Mouse (Mus musculus) hindbrain, embryonic 14.5 days (tissue): ENCODE results near the gene Ubqln4. TPM values are rescaled to one million over a fixed set of nuclear protein-coding genes. Genes with fewer than 3 reads are reported as not detected.

ENCODE experiments used
- ATAC-seq: fragments of 200-750 bp; cut with Nextera tagmentation; 2 replicates; pipeline ENCODE4 v1.8.0; 2017; ENCODE audit warnings: moderate number of reproducible peaks, mild to moderate bottlenecking, moderate TSS enrichment, moderate library complexity; ENCODE audit not compliant: low FRiP score
- DNase-seq: peaks from one replicate; pipeline ENCODE4 v3.0.0-alpha.2; 2015; ENCODE audit warnings: low spot score
- H3K27ac ChIP-seq: fragments of 300-500 bp; sonication (generic); 2 replicates; pipeline ENCODE4 v1.5.1; 2014; ENCODE audit warnings: mild to moderate bottlenecking, moderate library complexity
- H3K27me3 ChIP-seq: fragments of 300-500 bp; sonication (generic); 2 replicates; pipeline ENCODE4 v1.6.1; 2014; ENCODE audit warnings: mild to moderate bottlenecking, low read length, mixed read lengths; ENCODE audit not compliant: control insufficient read depth, insufficient read depth
- H3K36me3 ChIP-seq: fragments of 300-500 bp; sonication (generic); replicated peaks from 2 replicates; pipeline ENCODE4 v1.6.1; 2014; ENCODE audit not compliant: control insufficient read depth, insufficient read depth
- H3K4me1 ChIP-seq: fragments of 300-500 bp; sonication (generic); replicated peaks from 2 replicates; pipeline ENCODE4 v1.6.1; 2014; ENCODE audit warnings: antibody characterized with exemption, low read length, mixed read lengths; ENCODE audit not compliant: control insufficient read depth, insufficient read depth
- H3K4me2 ChIP-seq: fragments of 300-500 bp; sonication (generic); replicated peaks from 2 replicates; pipeline ENCODE4 v1.6.1; 2014; ENCODE audit warnings: mild to moderate bottlenecking, moderate library complexity
- H3K4me3 ChIP-seq: fragments of 300-500 bp; sonication (generic); replicated peaks from 2 replicates; pipeline ENCODE4 v1.5.1; 2014; ENCODE audit warnings: mild to moderate bottlenecking, low read length
- H3K9ac ChIP-seq: fragments of 300-500 bp; sonication (generic); 2 replicates; pipeline ENCODE4 v1.6.1; 2014
- H3K9me3 ChIP-seq: fragments of 300-500 bp; sonication (generic); 2 replicates; pipeline ENCODE4 v1.6.1; 2016; ENCODE audit warnings: low read length; ENCODE audit not compliant: control insufficient read depth
- WGBS: fragments of 180-500 bp; shearing (Covaris S2); extraction: QIAGEN DNeasy Blood & Tissue Kit; methylation state at CpG from one replicate; pipeline ENCODE4 v1.1.7; 2014; 5-methylcytosine and 5-hydroxymethylcytosine counted together
- polyA plus RNA-seq: library from polyadenylated mRNA; unstranded; fragments of >200 nt; fragmentation: Nextera tagmentation; extraction: Ambion mirVana; gene quantifications from 2 replicates; pipeline ENCODE4 v1.2.1, GENCODE M21; 2014

Ubqln4 gene
- polyA plus RNA-seq, 1 experiment from 2014 or later, result 42.9 TPM

DNA sequence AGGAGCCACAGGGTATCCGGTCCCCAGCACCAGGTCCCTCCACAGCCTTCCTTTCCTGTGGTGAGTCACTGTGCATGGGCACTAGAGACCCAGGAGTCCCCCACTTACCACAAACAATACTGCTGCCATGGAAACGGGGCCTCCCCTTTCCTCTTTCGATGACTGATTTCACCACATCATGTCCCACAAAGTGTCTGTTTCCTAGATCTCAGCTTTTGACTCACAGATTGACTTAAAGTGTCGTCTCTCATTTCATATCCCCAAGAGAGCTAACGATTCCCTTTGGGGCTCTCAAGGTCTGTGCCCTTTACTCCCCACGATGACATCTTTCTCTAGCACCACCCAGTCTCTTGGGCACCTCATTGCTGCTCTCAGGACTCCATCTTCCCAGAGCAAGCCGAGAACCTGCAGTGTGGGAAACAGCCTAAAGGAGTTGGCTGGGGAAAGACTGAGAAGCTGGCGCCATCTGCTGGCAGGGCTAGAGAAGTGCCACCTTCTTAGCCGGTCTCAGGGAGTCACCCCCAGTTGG lies 31.7 kb upstream of the Ubqln4 start:
- Histone ChIP-seq H3K4me2 (no peak overlapping the region), H3K4me3 (no peak overlapping the region), H3K9me3 (no peaks in the 10 kb centered on the region), H3K27ac (no peak overlapping the region), H3K36me3 (peaks cover 13% of the 10 kb centered on the region; the same call in 1 of the 2 replicates), H3K4me1 (peaks cover under 1% of the 10 kb centered on the region; the same call in 1 of the 2 replicates), H3K9ac (no peak overlapping the region), H3K27me3 (no peaks in the 10 kb centered on the region)
- DNase-seq (peak; percentile 72), ATAC-seq (no peak)
- 36% methylated on average over 9 of the region's 9 CpGs for WGBS

DNA sequence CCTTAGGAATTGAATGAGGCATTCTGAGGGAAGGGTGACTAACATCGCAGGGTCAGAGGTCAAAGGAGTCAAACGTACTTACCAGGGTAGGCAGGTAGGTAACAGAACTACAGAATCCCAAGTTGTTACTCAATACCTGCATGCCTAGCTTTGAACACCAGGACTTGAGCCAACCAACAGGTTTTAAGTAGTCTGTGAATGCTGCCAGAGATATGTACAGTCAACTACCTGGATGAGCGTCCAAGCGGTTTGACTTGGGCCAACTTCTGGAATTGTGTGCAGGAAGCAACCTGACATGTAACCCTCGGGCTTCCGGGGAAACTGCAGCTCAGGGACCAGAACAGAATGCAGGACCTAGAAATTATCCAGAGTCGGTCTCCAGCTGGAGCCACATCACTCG lies 30.5 kb upstream of the Ubqln4 start:
- 91% methylated on average over 8 of the region's 8 CpGs for WGBS
- Histone ChIP-seq H3K4me3 (no peak overlapping the region), H3K27me3 (no peaks in the 10 kb centered on the region), H3K36me3 (peaks cover 13% of the 10 kb centered on the region; the same call in 1 of the 2 replicates), H3K27ac (no peak overlapping the region), H3K4me1 (peaks cover 12% of the 10 kb centered on the region), H3K9ac (no peak overlapping the region), H3K9me3 (no peaks in the 10 kb centered on the region), H3K4me2 (no peak overlapping the region)
- no peak for DNase-seq
- no peak for ATAC-seq

DNA sequence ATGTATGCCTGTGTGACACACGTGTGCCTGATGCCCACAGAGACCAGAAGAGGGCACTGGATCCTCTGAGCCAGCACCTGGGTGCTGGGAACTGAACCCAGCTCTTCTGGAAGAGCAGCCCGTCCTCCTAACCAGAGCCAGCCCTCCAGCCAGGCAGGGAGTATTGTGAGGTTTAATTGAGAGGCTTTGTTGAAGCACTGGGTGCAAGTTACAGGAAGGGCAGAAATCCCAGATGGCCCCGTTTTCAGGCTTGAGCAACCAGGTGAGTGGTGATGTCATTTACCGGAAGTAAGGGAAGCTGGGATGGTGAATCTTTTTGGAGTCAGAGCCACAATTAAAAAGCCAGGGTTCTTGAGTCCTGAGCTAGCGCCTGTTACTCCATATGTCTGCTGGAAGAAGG lies 28.5 kb upstream of the Ubqln4 start:
- Histone ChIP-seq H3K4me2 (no peak overlapping the region), H3K4me1 (peaks cover 32% of the 10 kb centered on the region), H3K36me3 (peaks cover 13% of the 10 kb centered on the region; the same call in 1 of the 2 replicates)

DNA sequence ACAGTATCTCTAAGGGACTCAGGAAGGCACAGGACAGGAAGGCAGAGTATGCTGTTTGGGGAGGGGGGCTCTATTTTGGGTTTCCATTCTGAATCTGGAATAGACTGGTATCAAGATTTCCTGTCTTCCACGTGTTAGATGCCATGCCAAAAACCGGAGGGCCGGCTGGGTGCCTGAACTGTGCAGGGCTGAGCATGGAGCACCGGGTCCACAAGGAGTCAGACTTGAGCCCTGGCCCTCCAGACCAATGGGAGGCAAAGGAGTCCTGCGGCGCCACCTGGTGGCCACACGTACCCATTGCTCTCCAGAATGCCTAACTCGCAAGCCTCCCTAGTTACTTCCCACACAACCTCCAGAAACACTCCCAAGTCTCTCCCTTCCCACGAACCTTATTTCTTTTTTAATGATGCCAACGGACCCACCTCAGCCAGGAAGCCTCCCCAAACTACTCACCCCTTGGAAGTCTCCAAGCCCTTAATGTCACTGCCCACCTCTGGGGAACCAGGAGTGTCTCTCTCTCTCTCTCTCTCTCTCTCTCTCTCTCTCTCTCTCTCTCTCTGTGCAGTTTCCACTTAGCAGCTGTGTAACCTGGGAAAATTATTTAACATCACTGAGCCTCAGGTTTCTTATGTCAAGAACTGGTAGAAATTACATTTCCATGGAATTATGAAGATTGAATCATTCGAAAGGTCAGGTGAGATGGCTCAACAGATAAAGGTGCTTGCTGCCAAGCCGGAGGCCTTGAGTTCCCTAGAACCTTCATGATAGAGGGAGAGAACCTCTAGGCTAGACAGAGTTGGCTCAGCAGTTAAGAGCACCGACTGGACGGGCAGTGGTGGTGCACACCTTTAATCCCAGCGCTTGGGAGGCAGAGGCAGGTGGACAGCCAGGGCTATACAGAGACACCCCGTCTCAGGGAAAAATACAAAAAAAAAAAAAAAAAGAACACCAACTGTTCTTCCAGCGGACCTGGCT lies 27.1 kb upstream of the Ubqln4 start:
- Histone ChIP-seq H3K4me3 (no peak overlapping the region), H3K9ac (0 out of 2 replicates have a peak overlapping the region, but pooled peaks have one; percentile 12), H3K9me3 (no peaks in the 10 kb centered on the region), H3K4me1 (peaks cover 40% of the 10 kb centered on the region), H3K36me3 (peaks cover 13% of the 10 kb centered on the region; the same call in 1 of the 2 replicates), H3K4me2 (peak overlapping the region; percentile 40), H3K27me3 (no peaks in the 10 kb centered on the region), H3K27ac (no peak overlapping the region)
- 32% methylated on average over 17 of the region's 17 CpGs for WGBS
- peak; percentile 75 for ATAC-seq
- peak; percentile 90 for DNase-seq

More for the DNA sequence above, 28.5 kb upstream of the Ubqln4 start:
- Histone ChIP-seq H3K27ac (no peak overlapping the region), H3K4me3 (no peak overlapping the region), H3K27me3 (no peaks in the 10 kb centered on the region), H3K9ac (no peak overlapping the region), H3K9me3 (no peaks in the 10 kb centered on the region)
- ATAC-seq (no peak), DNase-seq (no peak)
- 86% methylated on average over 5 of the region's 5 CpGs for WGBS

DNA sequence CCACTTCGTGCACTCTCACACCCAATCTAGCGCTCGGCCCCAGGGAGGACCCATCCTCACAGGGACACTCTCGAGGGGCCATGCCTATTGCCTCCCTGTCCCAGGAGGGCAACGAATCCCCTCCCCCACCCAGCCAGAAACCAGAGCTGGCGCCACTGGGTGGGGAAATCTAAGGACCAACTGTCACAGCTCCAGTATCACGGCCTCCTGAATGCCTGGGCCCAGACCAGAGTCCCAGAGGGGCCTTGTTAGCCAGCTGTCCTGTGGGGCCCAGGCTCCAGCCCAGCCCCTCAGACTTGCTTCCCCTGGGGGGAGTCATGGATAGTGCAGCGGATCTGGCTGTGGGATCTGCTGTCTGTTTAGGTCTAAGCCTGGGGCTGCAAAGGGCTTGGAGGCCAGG lies 26.0 kb upstream of the Ubqln4 start:
- WGBS, result 25% methylated on average over 8 of the region's 8 CpGs
- Histone ChIP-seq H3K4me2 (peak overlapping the region; percentile 96), H3K4me3 (peak overlapping the region; percentile 3; the same call in 1 of the 2 replicates), H3K27me3 (no peaks in the 10 kb centered on the region), H3K9me3 (no peaks in the 10 kb centered on the region), H3K4me1 (peaks cover 40% of the 10 kb centered on the region), H3K36me3 (peaks cover 13% of the 10 kb centered on the region; the same call in 1 of the 2 replicates), H3K27ac (no peak overlapping the region), H3K9ac (peak overlapping the region; percentile 52)
- no peak for DNase-seq
- no peak for ATAC-seq

DNA sequence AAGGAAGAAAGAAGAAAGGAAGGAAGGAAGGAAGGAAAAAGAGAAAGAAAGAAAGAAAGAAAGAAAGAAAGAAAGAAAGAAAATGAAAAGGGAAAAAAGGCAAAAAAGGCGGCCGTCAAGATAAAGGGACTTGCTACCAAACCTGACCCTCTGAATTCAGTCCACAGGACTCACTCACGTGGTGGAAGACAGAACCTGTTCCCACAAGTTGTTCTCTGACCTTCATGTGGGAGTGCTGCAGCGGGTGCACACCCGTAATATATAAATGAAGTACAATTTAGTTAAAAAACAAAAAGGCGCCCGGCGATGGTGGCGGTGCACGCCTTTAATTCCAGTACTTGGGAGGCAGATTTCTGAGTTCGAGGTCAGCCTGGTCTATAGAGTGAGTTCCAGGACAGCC lies 24.9 kb upstream of the Ubqln4 start:
- no peak overlapping the region for H3K27ac ChIP-seq
- H3K4me2 ChIP-seq, result peak overlapping the region; percentile 96
- 84% methylated on average over 11 of the region's 11 CpGs for WGBS
- peaks cover 8% of the 10 kb centered on the region; the same call in 1 of the 2 replicates for H3K36me3 ChIP-seq
- peaks cover 40% of the 10 kb centered on the region for H3K4me1 ChIP-seq
- H3K9me3 ChIP-seq, result no peaks in the 10 kb centered on the region
- no peak for ATAC-seq
- no peak for DNase-seq
- no peak overlapping the region for H3K9ac ChIP-seq
- no peaks in the 10 kb centered on the region for H3K27me3 ChIP-seq
- H3K4me3 ChIP-seq, result no peak overlapping the region

DNA sequence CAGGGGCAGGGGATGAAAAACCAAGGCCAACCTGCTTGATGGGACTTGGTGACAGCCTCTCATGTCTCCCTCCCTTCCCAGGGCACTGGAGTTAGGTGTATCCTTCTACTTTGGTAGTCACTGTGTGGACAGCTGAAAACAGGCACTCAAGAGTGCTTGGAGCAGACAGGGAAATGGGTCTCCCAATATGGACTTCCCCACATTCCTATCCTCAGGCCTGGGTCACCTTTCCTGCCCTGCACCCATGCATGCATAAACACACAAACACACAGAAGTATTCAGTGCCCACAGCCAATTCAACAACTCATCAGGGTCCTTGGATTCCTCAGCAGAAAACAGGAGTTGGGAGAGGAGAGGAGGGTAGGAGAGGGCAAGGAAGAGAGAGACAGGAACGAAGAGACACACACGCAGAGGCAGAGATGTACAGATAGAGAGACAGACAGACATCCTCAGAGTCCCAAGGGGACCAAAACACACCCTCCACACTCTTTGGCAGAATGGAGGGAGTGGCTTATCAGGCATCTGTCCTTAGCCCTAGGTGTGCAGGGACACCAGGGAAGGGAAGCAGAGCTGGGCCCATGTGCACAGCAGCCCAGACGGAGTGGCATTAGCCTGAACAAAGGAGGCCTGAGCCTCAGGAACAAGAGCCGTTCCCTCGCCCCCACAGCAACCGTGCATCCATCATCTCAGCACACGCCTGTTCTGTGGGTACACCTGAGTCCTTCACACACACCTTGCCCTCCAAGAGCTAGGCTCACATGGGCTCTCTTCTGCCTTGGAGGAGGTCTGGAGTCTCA lies 24.2 kb upstream of the Ubqln4 start:
- no peak for DNase-seq
- H3K4me1 ChIP-seq, result peaks cover 43% of the 10 kb centered on the region

DNA sequence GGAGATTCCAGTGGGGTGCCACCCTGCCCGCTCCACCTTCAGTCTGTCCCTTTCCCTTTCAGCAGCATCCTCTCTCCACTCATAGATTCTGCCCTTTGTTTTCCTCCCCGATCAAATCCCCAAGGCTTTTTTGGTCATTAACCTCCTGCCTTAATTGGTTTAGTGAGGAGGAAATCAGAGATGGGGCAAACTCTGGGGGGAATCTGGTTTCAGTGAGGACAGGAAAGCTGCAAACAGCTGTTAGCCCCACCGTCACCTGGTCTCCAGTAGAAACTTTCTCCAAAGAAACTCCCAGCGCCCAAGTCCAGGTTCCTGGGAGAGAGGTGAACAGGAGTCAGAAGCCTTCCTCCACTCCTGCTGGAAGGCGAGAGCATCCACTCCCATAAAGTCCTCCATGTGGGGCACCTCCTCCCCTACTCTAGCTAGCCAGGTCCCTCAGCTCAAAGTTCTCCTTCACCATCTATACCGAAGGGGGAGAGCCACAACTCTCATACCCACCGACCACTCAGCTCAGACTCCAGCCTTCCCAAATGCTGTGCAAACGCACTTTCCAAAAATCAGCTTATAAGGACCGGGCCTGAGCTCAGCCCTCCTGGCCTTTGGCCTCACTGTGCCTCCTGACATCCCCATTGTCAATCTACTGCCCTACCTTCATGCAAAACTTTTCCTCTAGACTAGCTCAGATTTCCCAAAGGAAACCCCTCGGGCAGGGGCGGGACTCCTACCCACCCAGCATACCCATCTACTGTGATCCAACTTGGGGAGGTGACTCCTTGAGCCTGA lies 23.3 kb upstream of the Ubqln4 start:
- no peaks in the 10 kb centered on the region for H3K27me3 ChIP-seq
- peaks cover 5% of the 10 kb centered on the region; the same call in 1 of the 2 replicates for H3K36me3 ChIP-seq
- H3K9me3 ChIP-seq, result no peaks in the 10 kb centered on the region
- ATAC-seq (no peak), DNase-seq (no peak)
- peaks cover 52% of the 10 kb centered on the region for H3K4me1 ChIP-seq
- peak overlapping the region; percentile 100 for H3K9ac ChIP-seq
- peak overlapping the region; percentile 96 for H3K4me2 ChIP-seq
- WGBS, result 3% methylated on average over 11 of the region's 11 CpGs
- peak overlapping the region; percentile 93 for H3K4me3 ChIP-seq
- peak overlapping the region; percentile 98 for H3K27ac ChIP-seq

More for the DNA sequence above, 24.2 kb upstream of the Ubqln4 start:
- Histone ChIP-seq H3K4me2 (peak overlapping the region; percentile 96), H3K4me3 (peak overlapping the region; percentile 93), H3K9ac (peak overlapping the region; percentile 100), H3K9me3 (no peaks in the 10 kb centered on the region), H3K27ac (peak overlapping the region; percentile 98), H3K36me3 (peaks cover 7% of the 10 kb centered on the region; the same call in 1 of the 2 replicates), H3K27me3 (no peaks in the 10 kb centered on the region)
- WGBS, result 24% methylated on average over 7 of the region's 7 CpGs
- no peak for ATAC-seq
